Mouse (Mus musculus): ENCODE data around the gene Exosc8.

- TF ChIP-seq CTCF (IDR thresholded peaks at IDR 0.05) (no peak), EP300 (IDR thresholded peaks at IDR 0.05; ENCODE audit: insufficient read depth, low read depth, low read length) (no peak), POLR2A (IDR thresholded peaks at IDR 0.05; ENCODE audit: insufficient read depth, low read depth, low read length) (no peak)
Measured at GRCm38 (mm10) chr3:54766034-54766433, 30.8 kb upstream of the Exosc8 start.

All from heart, adult 2 months (tissue).